Mouse (Mus musculus): ENCODE measurements around the gene Elmod1. TPM values are rescaled to one million over a fixed set of nuclear protein-coding genes. Genes with fewer than 3 reads are reported as not detected.
A peak's percentile ranks its signal among the peaks of the same experiment; 100 is the strongest.
"Not testable (repeated sequence)": the region's sequence is repeated elsewhere in the genome, so short reads cannot be mapped to it uniquely, and the experiment has no call there.

Gene Elmod1
- 100 to 1,000 TPM; 192 to 196 TPM for total RNA-seq (2021)

DNA sequence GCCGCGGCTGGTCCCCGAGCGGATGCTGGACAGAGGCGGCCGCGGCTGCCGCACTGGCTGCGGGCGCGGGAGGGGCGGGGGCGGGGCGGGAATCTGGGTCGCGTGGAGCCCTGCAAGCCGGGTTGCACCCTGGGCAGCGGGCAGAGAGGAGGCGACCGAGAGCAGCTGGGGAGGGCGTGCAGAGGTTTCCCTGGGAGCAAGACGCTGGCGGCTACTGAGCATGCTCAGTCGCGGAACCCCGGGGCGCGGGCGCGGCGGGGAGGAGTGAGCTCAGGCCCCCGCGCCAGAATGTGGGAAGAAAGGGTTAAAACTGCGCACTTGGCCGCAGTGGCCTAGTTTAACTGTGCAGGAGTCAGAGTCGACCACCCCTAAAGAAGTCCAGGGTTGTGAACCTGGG lies at the start of gene Elmod1:
Gene Elmod1, minus strand, starts transcription at position 180 of the 397 bp plus-strand sequence.
- DNase-seq (ENCODE audit: low spot score in 2 of 2) = peak; percentile 76 to 81
- intact Hi-C loops (cut with DNase I) = no loop called here

DNA sequence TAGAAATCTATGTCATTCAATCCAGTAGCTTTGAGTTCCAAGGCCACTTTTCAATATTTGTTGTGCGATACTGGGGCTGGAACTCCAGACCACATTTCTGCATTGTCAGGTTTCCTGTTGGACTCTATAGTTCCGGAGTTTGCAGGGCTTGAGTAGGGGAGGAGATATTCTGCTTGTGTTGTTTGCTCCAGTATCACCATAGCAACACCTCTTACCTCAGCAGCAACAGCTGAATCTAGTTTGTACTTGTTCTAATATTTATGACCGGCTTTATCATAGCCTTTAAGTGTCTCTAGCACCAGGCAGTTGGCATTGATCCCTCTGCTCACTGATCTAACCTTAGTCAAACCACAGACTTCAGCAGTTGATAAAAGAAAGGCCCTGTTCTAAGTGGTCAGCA lies 47.7 kb upstream of the Elmod1 start:
- no peak for DNase-seq (ENCODE audit: low spot score in 2 of 2)
- intact Hi-C loops (cut with DNase I) = no loop called here

DNA sequence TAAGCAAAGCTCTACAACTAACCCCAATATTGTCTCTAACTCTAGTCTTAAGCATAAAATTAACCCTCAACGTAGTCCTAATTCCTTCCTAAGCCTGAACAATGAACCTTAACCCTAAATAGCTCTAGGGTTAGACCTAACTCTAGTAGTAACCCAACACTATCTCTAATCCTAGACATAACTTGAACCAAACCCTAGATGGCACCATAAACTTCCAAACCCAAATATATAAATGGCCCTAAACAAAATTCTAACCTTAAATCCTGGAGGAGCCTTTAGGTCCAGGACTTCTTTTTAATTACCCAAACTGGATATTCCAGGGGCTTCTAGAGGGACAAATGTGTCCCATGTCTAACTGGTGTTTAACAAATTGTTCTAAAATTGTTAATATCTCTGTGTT lies 19.4 kb upstream of the Elmod1 start:
- intact Hi-C loops (cut with DNase I) = loop anchor here (5.0 kb wide), 1 partner anchor 343 kb away; no protein-coding TSS in a partner anchor

DNA sequence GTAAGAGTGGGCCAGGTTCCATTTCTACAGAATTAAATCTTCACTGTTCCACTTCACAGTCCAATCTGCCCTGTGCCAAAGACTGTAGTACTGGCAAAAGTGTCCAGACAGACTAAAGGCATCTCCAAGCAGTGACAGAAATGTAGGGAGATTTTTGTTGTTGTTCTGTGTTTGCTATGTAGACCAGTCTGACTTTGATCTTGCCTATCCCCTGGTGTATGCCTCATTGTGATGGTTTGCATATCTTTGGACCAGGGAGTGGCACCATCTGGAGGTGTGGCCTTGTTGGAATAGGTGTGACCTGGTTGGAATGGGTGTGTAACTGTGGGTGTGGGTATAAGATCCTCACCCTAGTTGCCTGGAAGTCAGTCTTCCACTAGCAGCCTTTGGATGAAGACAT lies 17.5 kb upstream of the Elmod1 start:
- DNase-seq (ENCODE audit: low spot score in 2 of 2) = not testable (repeated sequence)
- intact Hi-C loops (cut with DNase I) = loop anchor here (5.0 kb wide), 1 partner anchor 345 kb away; no protein-coding TSS in a partner anchor

More for the DNA sequence above, 19.4 kb upstream of the Elmod1 start:
- no peak for DNase-seq (ENCODE audit: low spot score in 2 of 2)

DNA sequence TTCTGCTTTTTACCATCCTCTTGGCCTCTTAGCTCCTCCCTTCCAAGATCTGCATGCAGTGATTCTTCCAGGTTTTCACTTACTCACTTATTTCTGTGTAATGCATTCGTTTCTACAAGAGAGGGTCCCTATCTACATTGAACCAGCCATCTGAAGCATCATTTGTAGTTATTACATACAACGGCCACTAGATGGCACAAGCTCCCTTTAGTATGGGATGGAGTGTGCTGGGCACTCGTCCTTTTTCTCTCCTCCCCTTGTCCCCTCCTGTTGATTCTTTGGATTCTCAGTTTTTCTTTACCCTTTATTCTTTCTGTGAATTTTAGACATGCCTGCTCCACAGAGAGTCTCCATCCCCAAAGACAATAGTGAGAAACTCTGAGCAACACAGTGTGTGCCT lies 15.8 kb upstream of the Elmod1 start:
- intact Hi-C loops (cut with DNase I) = loop anchor here (1.0 to 5.0 kb wide), 2 partner anchors 121 to 346 kb away; no protein-coding TSS in a partner anchor
- DNase-seq (ENCODE audit: low spot score in 2 of 2) = peak in 1 of 2 experiments; percentile 37

DNA sequence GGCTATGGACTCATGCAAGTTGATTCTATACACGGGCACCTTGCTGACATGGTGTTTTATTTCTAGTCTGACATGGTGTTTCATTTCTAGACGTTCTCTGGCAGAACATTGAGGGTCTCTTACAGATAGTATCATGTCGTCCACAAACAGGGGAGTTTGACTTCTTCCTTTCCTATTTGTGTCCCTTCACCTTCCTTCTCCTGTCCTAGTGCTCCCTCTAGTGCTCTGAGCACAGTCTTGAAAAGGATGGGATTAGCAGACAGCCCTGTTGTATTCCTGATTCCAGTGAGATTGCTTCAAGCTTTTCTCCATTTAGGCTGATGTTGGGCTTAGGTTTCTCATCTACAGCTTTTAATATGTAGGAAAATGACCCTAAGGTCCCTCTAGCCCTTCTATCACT lies 11.9 kb upstream of the Elmod1 start:
- peak; percentile 43 to 77 for DNase-seq (ENCODE audit: low spot score in 2 of 2)
- intact Hi-C loops (cut with DNase I) = loop anchor here (1.0 to 10.0 kb wide), 4 partner anchors 53 to 312 kb away; partner anchors contain the start of gene Cul5

DNA sequence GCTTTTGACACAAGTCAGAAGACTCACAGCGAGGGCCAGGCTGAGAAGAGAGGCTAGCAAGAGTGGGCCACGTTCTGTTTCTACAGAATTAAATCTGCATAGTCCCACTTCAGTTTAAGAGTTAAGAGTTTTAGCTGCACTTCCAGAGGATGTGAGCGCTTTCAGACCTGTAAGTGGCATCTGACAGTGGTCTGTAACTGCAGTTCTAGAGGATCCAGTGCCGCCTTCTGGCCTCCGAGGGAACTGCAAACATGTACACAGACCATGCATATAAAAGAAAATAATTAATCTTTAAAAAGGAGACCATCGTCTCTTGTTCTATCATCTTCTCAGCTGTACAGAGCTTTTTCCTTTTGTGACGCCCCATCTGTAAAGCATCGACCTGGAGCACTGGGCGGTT lies 9.8 kb upstream of the Elmod1 start:
- intact Hi-C loops (cut with DNase I) = loop anchor here (10.0 kb wide), 2 partner anchors 160 to 310 kb away; partner anchors contain the start of gene Cul5
- peak in 1 of 2 experiments; percentile 59 for DNase-seq (ENCODE audit: low spot score in 2 of 2)

DNA sequence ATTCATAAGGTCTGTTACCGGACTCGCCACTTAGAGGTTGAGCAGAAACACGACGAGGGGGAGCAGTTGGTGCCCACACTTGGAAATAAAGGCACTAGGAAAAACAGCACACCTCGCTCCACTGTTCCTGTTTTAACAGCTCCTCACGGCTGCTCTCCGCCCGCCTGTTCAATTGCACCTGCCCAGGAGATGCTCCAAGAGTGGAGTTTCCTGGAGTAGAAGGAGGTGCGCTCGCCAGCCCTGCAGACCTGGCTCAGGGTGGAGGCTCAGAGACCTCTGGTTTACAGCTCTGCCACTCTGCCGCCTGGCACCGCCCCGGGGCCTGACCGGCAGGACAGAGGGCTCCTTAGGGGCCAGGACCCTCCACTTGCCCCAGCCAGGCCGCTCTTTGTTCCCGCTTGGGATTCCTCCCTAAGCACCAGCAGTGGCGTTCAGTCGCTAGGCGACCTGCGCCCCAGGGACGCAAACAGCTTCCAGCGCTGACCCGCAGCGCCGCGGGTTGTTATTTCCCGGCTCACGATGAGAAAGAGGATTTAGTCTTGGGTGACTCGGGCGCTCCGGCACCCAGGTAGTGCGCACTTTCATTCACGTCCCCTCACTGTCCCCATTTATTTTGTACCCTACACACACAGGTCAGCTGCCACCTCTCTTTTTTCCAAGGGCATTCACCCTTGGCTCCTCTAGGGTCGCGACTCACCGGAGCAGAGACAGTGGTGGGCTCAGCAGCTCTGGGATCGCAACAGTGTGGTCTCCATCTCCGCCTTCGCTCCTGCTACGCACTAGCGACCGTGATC lies 576 bp downstream of the Elmod1 start:
- peak; percentile 47 to 50 for DNase-seq (ENCODE audit: low spot score in 2 of 2)
- intact Hi-C loops (cut with DNase I) = no loop called here

DNA sequence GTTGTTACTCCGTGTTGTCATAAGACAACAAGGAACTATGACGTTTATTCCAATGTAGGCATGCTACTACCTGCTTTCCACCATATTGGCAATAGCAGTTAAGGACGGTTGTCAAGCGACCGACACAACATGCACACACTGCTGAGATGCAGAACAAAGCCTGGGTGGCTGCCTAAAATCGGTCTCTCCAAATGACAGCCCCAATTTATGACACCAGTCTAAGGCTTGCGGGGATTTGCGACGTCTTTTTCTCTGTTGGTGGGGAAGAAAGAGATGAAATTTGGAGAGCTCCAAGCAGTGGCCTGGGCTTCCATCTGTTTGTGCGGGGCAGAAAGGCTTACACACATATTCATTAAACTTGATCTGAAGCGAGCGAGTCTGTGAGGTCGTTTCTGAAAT lies 1.2 kb downstream of the Elmod1 start:
- intact Hi-C loops (cut with DNase I) = no loop called here
- peak; percentile 31 to 36 for DNase-seq (ENCODE audit: low spot score in 2 of 2)

DNA sequence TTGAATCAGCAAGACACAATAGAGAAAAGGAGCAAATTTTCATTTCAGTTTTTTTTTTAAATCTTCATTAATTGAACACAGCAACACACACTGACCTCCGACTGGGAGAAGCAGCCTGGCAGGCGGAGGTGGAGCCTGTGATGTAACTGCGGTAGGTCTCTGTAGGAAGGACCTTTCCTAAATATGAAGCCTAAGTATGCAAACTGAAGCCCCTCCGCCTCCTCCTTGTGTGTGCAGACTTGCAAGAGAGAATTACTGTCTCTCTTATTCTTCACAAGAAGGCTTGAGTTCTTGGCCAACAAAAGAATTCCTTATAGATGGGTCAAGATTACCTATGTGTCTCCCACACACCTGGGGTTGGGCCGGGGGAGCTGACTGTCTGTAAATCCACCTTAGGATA lies 1.9 kb downstream of the Elmod1 start:
- peak in 1 of 2 experiments; percentile 44 for DNase-seq (ENCODE audit: low spot score in 2 of 2)
- intact Hi-C loops (cut with DNase I) = no loop called here

DNA sequence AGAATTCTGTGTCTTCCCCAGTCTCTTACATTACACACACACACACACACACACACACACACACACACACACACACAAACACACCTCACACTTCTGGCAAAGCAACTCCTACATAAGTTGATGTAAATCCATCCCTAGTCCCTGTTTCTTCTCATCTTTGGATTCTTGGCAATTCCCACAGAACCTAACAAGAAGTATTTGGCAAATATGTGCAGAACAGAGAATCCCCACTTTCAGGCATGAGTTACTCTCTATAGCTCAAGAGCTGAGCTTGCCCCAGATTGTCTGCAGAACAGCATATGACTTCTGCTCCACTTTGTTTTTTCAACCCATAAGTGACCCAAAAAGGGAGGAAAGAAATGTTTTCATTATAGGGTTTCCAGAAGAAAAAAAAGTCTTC lies 2.7 kb downstream of the Elmod1 start:
- DNase-seq (ENCODE audit: low spot score in 2 of 2) = peak in 1 of 2 experiments; percentile 71
- intact Hi-C loops (cut with DNase I) = no loop called here

DNA sequence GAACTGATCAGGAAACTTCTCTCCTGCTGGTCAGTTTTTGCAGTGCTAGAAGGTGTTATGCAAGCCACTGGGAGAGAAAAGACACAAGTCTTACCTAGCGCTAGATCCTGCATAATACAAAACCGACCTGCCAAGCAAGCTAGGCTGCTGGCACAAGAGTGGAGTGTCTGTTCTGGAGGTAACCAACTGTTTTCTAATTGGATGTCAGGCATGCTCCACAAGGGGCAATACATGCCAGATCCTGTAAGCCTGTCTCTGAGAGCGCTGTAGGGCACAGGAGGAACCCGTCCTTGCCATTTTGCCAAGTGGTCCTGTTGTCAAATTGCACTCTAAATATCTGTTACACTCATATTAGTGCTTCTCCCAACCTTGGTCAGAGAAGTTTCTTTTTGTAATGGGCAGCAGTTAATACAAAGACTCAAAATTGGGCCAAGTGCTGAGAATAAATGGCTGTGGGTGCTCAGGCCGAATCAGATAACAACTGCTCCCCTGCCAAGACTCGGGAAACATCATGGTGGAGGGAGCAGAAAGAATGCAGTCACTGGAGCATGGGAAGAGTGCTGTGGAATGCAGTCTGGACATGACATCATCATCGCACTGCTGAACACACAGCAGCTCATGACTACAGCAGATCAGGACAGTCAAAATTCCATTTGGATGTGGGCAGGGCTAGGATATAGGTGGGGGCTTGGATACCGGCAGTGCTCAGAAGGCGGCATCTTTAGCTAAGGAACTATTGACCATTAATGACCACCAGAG lies 7.3 kb downstream of the Elmod1 start:
- intact Hi-C loops (cut with DNase I) = no loop called here

DNA sequence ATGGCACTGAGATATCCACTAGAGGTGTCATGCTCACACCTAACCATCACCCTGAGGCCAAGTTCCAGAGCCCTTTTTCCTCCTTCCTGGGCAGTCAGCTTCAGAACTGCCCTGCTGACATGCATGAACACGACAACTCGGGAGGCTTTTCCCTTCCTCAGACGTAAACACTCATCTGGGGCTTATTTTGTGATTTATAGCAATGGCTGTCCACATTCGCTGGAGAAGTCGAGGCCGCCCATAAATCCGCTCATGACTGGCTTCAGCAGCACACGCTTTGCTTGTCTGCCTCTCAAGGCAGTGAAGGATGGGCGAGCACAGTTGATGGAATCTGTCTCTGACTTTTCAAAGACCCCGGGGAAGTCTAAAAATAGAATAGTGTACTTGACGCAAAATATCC lies 18.1 kb downstream of the Elmod1 start:
- intact Hi-C loops (cut with DNase I) = no loop called here

More for the DNA sequence above, 7.3 kb downstream of the Elmod1 start:
- DNase-seq (ENCODE audit: low spot score in 2 of 2) = no peak

DNA sequence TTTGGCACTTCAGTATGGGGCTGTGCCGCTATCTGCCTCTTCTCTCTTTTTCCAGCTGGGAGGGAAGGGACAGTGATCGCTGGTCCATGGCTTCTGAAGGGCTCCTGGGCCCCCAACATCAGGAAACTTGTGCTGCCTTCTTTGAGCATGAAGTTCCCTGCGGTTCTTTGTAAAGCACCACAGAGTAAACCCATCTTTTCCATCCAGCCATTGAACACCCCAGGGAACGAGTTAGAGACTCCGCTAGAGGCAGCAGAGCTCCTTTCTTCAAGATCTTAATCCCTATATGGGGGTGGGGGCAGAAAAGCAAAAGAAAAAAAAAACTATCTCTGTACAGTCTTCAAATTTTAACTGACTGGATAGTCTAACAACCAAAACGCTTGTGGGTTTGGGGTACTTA lies 20.2 kb downstream of the Elmod1 start:
- intact Hi-C loops (cut with DNase I) = no loop called here
- DNase-seq (ENCODE audit: low spot score in 2 of 2) = peak in 1 of 2 experiments; percentile 33

More for the DNA sequence above, 18.1 kb downstream of the Elmod1 start:
- DNase-seq (ENCODE audit: low spot score in 2 of 2) = no peak

DNA sequence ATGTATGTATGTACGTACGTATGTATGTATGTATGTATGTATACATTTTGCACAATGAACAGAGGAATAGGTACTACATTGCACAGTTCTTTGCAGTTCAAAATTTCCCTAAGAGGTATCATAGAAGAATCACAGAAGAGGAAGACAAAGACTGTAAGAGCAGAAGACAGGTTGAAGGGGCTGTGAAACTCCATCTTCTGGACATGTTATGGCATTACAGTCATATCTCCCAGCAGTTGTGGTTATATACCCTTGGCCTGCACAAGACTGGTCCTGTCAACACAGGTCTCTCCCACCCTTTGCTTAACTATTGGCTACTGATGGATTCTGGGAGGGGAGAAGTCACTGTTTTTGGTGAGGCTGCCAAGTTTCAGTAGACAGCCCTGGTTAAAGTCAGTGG lies 27.6 kb downstream of the Elmod1 start:
- DNase-seq (ENCODE audit: low spot score in 2 of 2) = no peak
- intact Hi-C loops (cut with DNase I) = no loop called here

DNA sequence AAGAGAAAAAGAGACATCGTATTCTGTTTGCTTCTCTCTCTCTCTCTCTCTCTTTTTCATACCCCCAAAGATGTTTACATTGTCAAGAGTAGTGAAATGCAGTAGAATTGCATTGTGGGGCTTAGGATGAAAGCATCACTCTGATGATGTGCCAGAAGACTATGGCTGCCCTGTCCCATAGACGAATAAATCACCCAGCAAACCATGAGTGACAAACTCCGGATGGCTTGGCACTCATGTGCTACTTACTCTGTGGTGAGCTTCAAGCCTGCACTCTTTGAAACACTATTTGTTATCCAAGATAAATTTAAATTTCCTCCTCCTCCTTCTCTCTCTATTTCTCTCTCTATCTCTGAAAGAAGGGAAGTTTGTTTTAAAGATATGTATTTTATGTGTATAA lies 36.5 kb downstream of the Elmod1 start:
- no peak for DNase-seq (ENCODE audit: low spot score in 2 of 2)
- intact Hi-C loops (cut with DNase I) = no loop called here

DNA sequence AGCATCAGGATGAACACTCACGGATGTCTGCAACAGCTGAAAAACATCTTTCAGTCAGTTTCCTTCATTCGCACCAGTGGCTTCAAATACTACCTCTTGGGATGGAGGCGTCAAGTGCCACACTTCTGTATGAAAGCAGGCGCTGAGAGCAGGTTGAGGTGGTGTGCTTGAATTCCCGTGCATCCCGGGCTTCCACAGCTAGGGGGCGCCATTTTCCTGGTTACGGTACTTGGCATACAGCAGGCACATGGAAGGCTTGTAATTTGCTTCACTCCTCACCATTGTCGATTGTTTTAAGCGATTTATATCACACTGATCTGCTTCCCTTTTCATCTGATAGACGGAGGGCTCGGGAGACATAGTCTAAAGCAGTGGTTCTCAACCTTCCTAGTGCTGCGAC lies 40.9 kb downstream of the Elmod1 start:
- intact Hi-C loops (cut with DNase I) = loop anchor here (1.0 kb wide), 1 partner anchor 53 kb away; no protein-coding TSS in a partner anchor

DNA sequence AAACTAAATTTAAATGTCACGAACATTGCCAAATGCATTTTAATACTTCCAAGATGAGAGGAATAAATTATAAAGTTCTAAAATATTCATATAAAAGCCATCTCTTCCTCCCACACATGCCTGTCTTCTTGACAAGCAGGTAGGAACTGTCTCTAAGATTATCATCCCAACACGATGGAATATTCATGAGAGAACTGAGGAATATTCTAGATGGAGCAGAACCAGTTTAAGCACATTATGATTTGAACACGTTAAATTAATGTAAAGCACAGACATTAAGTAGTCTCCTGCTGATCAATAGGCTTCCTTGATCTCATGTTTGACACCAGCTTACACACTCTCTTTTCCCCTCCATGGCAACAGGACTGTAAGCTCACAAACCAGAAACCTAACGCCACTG lies 41.7 kb downstream of the Elmod1 start:
- DNase-seq (ENCODE audit: low spot score in 2 of 2) = peak in 1 of 2 experiments; percentile 48
- intact Hi-C loops (cut with DNase I) = no loop called here

More for the DNA sequence above, 40.9 kb downstream of the Elmod1 start:
- DNase-seq (ENCODE audit: low spot score in 2 of 2) = peak; percentile 52 to 76

DNA sequence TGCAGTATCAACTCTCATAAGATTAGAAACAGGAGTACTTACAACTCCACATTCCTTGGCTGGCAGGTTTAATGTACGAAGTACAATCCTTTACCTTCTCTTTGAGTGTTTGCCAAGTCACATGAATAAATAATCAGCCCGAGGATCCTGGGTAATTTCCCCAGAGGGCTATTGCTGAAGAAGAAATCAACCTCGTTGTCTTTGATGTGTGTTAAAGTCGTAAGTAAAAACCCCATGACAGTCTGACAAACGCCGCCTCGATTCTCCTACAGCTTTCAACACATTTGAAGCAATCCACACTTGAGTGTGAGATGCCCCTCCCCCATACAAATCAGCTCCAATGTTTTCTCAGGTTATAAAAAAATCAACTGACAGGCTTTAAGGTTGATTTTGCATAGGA lies 44.2 kb downstream of the Elmod1 start:
- intact Hi-C loops (cut with DNase I) = no loop called here
- peak in 1 of 2 experiments; percentile 46 for DNase-seq (ENCODE audit: low spot score in 2 of 2)

DNA sequence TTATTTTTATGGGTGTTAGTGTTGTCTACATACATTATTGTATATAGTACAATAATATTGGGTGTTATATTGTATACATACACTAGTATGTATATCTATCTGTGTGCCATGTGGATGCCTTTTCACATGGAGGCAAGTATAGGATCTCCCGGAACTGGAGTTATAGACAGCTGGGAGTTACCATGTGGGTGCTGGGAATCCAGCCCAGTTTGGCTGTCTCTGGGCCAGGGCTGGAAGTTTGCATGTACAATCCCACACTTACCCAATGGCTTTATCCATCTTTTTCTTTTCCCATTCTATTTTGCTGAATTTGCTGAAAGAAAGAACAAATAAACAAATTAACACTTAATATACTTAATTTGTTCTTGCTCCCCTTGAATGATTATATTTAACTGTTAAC lies 54.0 kb downstream of the Elmod1 start:
- intact Hi-C loops (cut with DNase I) = no loop called here
- DNase-seq (ENCODE audit: low spot score in 2 of 2) = peak in 1 of 2 experiments; percentile 55
